Mouse (Mus musculus) testis, adult 2 months (tissue): ENCODE results near the gene Tnn.

ENCODE experiments used
- CTCF ChIP-seq: fragments of 200-500 bp; IDR thresholded peaks from 2 replicates; pipeline ENCODE4 v1.5.1; 2012; ENCODE audit warnings: low read depth, mild to moderate bottlenecking, inconsistent platforms, low read length, moderate library complexity; ENCODE audit not compliant: control insufficient read depth, insufficient read depth, insufficient replicate concordance
- POLR2A ChIP-seq: fragments of 200-500 bp; IDR thresholded peaks from 2 replicates; pipeline ENCODE4 v1.6.1; 2012; ENCODE audit warnings: low read depth, mild to moderate bottlenecking, inconsistent platforms, low read length, moderate library complexity; ENCODE audit not compliant: control insufficient read depth

GRCm38 (mm10) chr1:160158190-160158589, 4.8 kb upstream of the Tnn start:
- TF ChIP-seq CTCF (no peak), POLR2A (no peak)
